Mouse (Mus musculus): ENCODE measurements around the gene Zfp869. TPM values are rescaled to one million over a fixed set of nuclear protein-coding genes. Genes with fewer than 3 reads are reported as not detected.

The Zfp869 gene
- total RNA-seq (2023), result 10 to 100 TPM; 75.5 to 79.9 TPM

DNA sequence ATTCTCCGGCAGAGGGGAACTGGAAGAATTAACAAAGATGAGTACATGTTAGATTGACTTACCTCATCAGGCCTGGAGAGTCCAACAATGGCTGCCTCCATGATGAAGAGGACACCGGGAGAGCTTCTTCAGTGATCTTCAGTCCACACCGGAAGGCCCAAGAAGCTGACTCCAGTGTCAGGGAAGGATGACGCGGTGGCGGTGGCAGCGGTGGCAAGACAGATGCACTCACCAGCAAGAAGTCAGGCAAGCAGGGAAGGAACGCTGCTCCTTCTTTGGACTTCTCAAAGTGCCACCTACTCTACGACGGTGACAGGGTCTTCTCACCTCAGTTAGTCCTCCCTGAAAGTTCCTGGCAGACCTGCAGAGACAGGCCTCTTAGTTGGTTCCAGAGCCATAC is at the start of gene Zfp869:
Zfp869 (minus strand) TSS at position 101 of the 400 bp plus-strand sequence.

GRCm38 (mm10) chr8:69749544-69750454 is 39.3 kb upstream of the Zfp869 start, which contains the start of gene Zfp963:
Gene Zfp963, minus strand, starts transcription at chr8:69749970.

Other genes with a start within 250 kb of the Zfp869 start
- gene Gm7697, start 187.7 kb downstream of the Zfp869 start, total RNA-seq (2023), result not detected
- gene Zfp868, start 85.2 kb downstream of the Zfp869 start, total RNA-seq (2023), result 10 to 100 TPM; 57.7 to 62.6 TPM
- gene Zfp964, start 56.2 kb downstream of the Zfp869 start, total RNA-seq (2023), result 1 to 10 TPM; 1.8 to 2.2 TPM
- 1 to 10 TPM; 5.1 to 5.3 TPM for gene Zfp963, start 39.2 kb upstream of the Zfp869 start, total RNA-seq (2023)
- not detected for gene Gm20422, start 64.2 kb upstream of the Zfp869 start, total RNA-seq (2023)
- 10 to 100 TPM; 61.9 to 62.7 TPM for gene Atp13a1, start 80.4 kb upstream of the Zfp869 start, total RNA-seq (2023)
- gene Zfp866, start 80.5 kb upstream of the Zfp869 start, total RNA-seq (2023), result 10 to 100 TPM; 28.1 to 38.3 TPM
- gene Gmip, start 98.0 kb upstream of the Zfp869 start, total RNA-seq (2023), result 100 to 1,000 TPM; 440 to 460 TPM
- 1 to 10 TPM; 9.3 to 9.9 TPM for gene Lpar2, start 111.7 kb upstream of the Zfp869 start, total RNA-seq (2023)
- 1 to 10 TPM; 5.8 to 9.5 TPM for gene Pbx4, start 121.8 kb upstream of the Zfp869 start, total RNA-seq (2023)
- under 1 TPM in 1 of 2 experiments, not detected in 1; 0.15 TPM for gene Cilp2, start 177.0 kb upstream of the Zfp869 start, total RNA-seq (2023)
- under 1 TPM; 0.42 to 0.96 TPM for gene Tssk6, start 191.5 kb upstream of the Zfp869 start, total RNA-seq (2023)
- gene Ndufa13, start 191.8 kb upstream of the Zfp869 start, total RNA-seq (2023), result 10 to 100 TPM; 44.0 to 54.0 TPM
- gene Yjefn3, start 192.0 kb upstream of the Zfp869 start, total RNA-seq (2023), result not detected